Mouse (Mus musculus) A20 (cell line): Measurements from ENCODE around the gene Fbxw11.

Source experiments
- DNase-seq: peaks from one replicate; pipeline ENCODE4 v3.0.0-alpha.2; 2011; ENCODE audit warnings: low read depth, low spot score

Gene Fbxw11

GRCm38 (mm10) chr11:32623912-32624311 is 18.6 kb upstream of the Fbxw11 start:
- DNase-seq, result no peak

DNA sequence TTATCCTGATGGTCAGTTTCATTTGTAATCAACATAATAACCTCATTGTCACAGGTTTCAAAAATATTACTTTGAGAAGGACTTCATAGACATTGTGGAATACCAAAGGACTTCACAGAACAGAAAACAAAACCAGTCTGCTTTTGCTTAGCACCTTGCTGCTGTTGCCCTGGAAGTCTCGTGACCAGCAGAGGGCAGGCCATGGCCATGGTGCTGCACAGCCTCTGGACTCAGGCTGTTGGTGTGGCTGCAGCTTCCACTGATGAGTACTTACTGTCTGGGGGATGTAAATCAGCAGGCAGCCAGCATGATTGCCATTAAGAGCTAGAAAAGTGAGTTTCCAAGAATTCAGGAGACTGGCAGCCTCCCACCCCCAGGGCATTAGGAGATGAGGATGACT is 16.8 kb upstream of the Fbxw11 start:
- DNase-seq, result peak; percentile 66

DNA sequence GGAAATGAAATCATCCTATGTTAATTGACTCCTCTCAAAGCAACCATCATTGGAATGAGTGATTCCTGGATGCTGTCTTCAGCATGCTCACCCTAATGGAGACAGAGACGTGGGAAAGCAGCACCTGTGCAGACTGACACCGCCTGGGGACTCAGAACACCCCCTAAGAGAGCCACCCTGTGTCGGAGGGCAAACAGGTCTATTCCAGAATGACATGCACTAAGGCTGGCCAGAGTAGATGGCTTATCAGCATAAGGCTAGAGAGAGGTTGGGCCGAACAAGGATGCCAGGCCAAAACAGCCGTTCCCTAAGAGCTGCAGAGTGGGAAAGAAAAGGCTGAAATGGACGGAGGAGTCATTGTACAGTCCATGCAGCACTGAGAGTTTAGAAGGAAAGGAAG is 16.4 kb upstream of the Fbxw11 start:
- no peak for DNase-seq

- DNase-seq, result no peak
Measured at GRCm38 (mm10) chr11:32627900-32628299, 14.6 kb upstream of the Fbxw11 start.

DNA sequence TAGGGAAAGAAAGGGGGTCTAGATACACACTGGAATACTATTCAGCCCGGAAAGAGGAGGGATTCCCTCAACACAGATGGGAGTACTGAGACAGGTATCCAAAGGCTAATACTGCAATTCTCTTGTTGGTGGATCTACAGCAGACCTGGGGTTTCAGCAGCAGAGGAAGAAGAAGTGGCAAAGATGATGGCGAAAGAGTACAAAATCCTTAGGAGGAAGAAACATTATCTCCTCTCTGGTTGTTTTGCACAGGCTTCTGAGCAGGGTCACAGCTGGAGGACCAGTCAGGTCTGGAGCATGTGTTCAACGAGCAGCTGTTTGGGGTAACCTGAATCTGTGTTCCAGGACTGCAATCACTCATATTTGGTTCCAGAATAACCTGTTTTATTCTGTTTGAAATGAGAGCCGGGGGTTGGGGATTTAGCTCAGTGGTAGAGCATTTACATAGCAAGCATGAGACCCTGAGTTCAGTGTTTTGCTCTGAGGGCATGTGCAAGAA is 12.8 kb upstream of the Fbxw11 start:
- DNase-seq, result no peak

DNA sequence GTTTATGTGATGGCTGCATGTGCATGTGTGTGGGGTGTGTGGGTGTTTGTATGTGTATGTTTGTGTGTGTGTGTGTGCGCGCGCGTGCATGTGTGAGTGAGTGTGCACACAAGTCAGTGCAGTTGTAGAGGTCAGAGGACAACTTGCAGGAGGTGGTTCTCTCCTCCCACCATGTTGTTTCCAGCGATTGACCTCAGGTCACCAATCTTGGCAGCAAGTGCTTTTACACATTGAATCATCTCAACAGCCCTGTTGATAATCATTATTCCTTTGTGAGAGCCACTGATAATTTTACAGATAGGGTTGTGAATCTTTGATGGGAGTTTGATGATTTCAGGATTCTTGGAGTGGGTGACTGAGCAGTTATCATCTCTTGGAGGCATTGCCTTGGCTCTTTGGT is 9.9 kb upstream of the Fbxw11 start:
- DNase-seq, result no peak

DNA sequence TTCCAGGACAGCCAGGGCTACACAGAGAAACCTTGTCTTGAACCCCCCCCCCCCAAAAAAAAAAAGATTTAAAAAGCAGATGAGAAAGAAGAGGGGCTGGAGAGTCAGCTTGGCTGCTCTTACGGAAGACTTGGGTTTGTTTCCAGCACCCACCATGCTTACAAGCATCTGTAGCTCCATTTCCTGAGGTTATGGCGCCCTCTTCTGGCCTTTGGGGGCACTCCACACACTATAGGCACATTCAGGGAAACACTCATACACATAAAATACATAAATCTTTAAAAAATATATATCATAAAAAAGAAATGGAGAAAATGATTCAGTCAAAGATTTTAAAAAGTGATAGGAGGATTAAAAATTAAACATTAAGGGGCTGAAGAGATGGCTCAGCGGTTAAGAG is 9.0 kb upstream of the Fbxw11 start:
- peak; percentile 44 for DNase-seq

GRCm38 (mm10) chr11:32634143-32634542 is 8.4 kb upstream of the Fbxw11 start:
- no peak for DNase-seq

GRCm38 (mm10) chr11:32634842-32635241 is 7.7 kb upstream of the Fbxw11 start:
- DNase-seq, result no peak

GRCm38 (mm10) chr11:32636275-32636674 is 6.2 kb upstream of the Fbxw11 start:
- DNase-seq, result no peak

GRCm38 (mm10) chr11:32638521-32639255 is 3.8 kb upstream of the Fbxw11 start:
- no peak for DNase-seq

DNA sequence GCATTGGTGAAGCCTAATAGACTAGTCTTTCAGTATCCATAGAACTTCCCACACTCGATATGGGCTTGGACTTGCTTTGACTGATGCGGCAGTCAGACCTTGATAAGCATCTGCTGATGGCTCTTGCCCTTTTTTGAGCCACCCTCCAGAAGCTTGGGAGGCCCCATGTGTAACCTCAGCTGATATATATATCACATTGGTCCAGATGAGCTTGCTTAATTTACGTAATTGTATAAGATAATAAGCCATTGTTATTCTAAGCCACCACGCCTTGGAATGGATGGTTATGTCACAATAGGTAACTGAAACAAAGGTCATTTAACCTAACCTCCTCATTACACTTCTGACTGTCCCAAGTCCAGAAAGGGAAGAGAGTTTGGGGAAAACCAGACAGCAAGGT is 1.9 kb upstream of the Fbxw11 start:
- DNase-seq, result no peak

DNA sequence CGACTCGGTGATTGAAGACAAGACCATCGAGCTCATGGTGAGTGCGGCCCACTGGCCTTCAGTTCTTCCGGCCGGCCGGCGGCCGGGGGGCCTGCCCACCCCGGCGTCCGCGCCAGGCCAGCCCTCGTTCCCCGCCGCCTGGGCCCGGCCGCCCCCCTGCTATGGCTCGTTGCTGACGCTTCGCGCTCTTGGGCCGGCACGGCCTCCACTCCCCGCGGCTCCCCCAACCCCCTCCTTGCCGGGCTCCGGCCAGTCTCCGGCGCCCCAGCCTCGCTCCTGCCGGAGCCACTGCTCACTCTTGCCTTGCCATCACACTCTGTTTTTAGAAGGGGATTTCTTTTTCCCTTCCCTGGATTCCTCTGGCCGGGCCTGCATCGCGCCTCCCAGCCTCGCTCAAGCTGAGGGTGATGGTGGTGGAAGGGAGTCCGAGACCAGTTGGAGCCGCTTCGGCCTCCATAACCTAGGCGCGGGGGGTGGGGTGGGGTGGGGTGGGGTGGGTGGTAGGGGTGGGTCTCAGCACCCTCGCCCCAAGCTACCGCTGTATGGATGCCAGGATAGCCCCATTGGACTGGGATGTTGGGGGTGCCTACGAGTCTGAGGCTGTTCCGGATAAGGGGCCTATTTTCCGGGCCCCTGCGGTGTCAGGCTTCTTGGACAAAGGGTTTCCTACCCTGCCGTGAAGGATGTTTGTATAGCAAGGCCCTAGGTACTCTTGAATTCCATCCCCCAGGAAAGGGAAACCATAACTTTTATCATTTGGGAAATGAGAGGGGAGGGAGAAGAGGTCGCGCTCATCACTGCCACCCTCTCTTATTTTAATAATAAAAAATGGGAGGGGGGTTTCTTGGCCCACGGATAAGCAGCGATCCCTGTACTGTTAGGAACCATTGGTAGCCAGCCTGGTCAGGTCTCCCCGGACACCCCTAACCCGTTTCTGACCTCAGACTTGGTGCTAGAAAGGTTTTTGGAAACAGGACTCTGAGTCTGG is 669 bp downstream of the Fbxw11 start:
- no peak for DNase-seq

GRCm38 (mm10) chr11:32644010-32644409 is 1.5 kb downstream of the Fbxw11 start:
- peak; percentile 42 for DNase-seq

DNA sequence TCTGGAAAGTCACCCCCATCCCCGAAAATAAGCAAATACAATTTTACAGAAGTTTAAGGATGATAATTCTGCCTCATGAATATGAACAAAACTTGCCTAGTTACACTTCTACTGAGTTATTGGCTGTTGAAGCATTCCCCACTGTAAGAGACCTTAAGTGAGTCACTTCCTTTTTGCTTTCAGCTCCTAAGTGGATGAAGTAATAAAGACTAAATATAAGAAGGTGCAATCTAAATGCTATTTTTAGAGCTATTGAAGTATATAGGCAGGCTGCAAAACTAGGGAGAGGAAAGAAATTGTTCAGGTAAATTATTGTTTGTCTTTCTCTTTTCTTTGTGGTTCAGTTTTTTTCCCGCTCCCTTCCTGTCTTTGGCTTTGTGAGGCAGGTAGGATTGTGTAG is 4.7 kb downstream of the Fbxw11 start:
- DNase-seq, result no peak

GRCm38 (mm10) chr11:32650236-32650749 is 7.8 kb downstream of the Fbxw11 start:
- DNase-seq, result peak; percentile 54

DNA sequence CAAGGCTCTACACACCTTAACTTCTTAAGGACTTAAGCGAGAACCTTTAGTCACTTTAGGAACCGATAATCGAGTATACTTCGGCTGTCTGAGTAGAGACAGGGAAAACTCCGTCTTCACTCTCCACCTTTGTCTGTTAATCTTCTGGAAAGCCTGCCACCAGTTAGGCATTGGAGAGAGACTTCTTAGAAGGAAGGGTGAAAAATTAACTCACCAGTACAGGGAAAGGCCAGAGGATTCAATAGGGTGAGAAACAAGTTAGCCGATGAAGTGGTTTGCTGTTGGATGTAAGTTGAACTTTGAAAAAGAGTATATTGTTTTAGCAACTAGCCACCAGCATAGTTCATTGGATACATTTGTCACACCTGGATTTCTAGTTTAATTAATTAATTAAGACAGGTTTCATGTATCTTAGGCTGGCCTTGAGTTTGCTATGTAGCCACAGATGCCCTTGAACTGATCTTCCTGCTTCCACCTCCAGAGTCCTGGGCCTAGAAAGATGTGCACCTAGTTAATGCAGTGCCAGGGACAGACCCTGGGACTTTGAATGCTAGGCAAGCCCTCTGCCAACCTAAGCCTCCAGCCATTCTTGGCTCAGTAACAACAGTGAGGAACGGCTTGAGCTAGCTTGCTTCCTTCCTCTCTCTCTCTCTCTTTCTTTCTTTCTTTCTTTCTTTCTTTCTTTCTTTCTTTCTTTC is 8.5 kb downstream of the Fbxw11 start:
- DNase-seq, result no peak

GRCm38 (mm10) chr11:32651723-32652122 is 9.2 kb downstream of the Fbxw11 start:
- DNase-seq, result no peak

DNA sequence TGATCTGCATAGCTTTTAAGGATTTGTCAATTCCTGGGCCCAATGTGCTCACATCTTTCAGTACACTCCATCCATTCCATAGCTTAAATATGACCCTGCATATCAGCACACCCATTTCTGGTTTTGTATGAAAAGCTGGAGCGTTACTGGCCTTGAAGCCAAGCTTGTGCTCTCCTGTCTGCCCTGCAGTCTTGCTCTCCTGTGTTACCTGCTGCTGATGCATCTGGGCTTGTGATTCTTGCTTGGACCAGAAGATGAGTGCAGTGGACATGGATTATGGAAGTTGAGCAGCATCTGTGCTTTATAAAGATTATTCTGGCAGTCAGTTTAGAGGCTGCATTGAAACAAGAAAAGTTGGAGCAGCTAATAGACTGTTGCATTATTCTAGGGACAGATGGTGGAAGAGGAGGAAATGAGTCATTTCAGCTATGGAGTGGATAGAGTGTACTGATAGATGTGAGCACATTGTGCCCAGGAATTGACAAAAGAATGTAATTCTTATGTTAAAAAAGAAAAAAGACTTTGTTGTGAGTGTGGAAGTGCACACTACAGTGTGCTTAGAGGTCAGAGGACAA is 19.6 kb downstream of the Fbxw11 start:
- DNase-seq, result no peak

DNA sequence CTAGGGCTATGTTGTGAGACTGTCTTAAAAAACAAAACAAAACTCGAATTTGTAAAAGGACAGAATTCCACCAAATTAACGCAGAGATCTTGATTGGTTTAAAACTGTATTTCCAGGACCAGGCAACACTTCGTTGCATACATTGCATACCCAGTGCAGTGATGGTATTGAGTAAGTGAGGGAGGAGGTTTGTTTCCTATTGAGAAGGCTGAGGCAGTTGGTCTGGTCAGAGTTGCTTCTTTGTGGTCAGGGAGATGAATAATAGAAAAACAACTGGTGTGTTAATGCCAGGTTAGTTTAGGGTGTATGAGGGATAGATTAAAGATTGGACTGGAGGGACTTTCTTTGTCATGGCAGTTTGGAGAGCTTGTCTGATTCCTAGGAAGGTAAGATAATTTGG is 23.1 kb downstream of the Fbxw11 start:
- DNase-seq, result no peak

DNA sequence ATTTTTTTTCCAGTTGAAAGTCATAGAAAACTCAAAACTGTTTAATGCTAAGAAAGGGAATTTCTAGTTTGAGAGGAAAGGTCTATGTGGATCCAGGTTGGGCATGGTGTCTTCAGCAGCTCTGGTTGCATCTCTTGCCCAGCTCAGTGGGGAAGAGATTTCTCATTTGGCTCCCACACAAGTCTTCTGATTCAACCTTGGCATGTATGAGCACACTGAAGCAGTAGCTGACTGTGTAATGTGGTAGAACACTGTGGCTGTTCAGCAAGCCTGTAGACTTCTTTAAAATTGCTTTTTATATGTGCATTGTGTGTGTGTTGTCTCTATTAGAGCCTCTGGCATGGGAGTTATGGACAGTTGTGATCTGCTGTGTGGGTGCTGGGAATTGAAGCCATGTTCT is 24.5 kb downstream of the Fbxw11 start:
- no peak for DNase-seq
